Mouse (Mus musculus) embryonic fibroblast, embryonic 13.5 days (primary cell): Measurements from ENCODE around the gene Vmn1r231. TPM values are rescaled to one million over a fixed set of nuclear protein-coding genes. Genes with fewer than 3 reads are reported as not detected.

Experiments
- H3K27ac ChIP-seq: 2 replicates; pipeline ENCODE4 v1.5.1; 2012; ENCODE audit warnings: low read length, control low read depth, inconsistent platforms; ENCODE audit not compliant: insufficient read depth
- H3K4me1 ChIP-seq: 2 replicates; pipeline ENCODE4 v1.6.1; 2011; ENCODE audit warnings: low read length; ENCODE audit not compliant: control insufficient read depth, insufficient read depth
- H3K4me3 ChIP-seq: 2 replicates; pipeline ENCODE4 v1.5.1; 2011; ENCODE audit warnings: mild to moderate bottlenecking, control low read depth, low read length; ENCODE audit not compliant: insufficient read depth
- CTCF ChIP-seq: IDR thresholded peaks from 2 replicates; pipeline ENCODE4 v1.5.1; 2011; ENCODE audit warnings: mild to moderate bottlenecking, control low read depth, low read length, moderate library complexity, borderline replicate concordance; ENCODE audit not compliant: insufficient read depth
- POLR2A ChIP-seq: IDR thresholded peaks from 2 replicates; pipeline ENCODE4 v1.6.1; 2011; ENCODE audit warnings: low read depth, mild to moderate bottlenecking, control low read depth, low read length, moderate library complexity
- polyA plus RNA-seq: library from polyadenylated mRNA; stranded (reverse); fragments of >200 nt; gene quantifications from 2 replicates; pipeline ENCODE4 v1.2.4, GENCODE M21; 2011; ENCODE audit warnings: low read depth; ENCODE audit not compliant: missing spikeins, insufficient read length

The Vmn1r231 gene
- polyA plus RNA-seq, result not detected in 2 replicates

DNA sequence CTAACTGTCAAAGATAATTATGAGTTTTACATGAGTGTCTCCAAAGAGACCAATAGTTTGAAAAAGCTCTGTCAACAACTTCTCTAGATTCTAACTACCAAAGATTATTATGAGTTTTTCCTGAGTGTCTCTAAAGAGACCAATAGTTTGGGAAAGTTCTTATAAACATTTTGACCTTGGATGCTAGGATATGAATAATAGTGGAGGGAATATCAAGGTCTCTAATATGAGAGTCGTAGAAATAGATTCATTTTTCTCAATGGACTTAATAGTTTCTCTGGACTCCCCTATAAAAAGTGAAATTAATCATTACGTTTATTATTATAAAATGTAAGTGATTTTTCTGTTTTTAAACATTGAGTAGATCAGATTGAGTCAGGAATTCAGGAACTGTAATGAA is at the start of gene Vmn1r231:
TSS of gene Vmn1r231 (minus strand) at position 101 of the 400 bp plus-strand sequence.
- Histone ChIP-seq H3K4me3 (no peak within 1 kb of the TSS), H3K4me1 (no peaks in the 10 kb centered on the region), H3K27ac (no peak within 1 kb of the TSS)
- TF ChIP-seq POLR2A, result no peak
- TF ChIP-seq CTCF, result no peak

DNA sequence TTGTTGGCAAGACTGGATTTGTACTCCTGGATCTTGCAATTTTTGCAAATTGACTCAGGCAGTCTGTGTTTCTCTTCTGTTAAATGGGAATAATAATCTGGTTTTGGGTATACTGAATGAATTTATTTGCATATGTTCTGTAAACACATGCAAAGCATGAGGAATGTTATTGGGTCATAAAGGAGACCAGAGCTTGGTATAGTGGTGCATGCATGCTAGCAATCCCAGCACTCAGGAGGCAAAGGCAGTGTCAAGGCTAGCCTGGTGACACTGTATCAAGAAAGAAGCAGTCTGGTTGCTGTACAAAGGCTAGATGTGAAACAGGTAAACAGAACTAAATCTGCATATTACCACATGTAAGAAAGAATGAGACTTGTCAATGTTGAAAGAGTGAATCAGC is 41.7 kb upstream of the Vmn1r231 start:
- peak overlapping the region; percentile 57 for H3K4me3 ChIP-seq
- peaks cover 6% of the 10 kb centered on the region for H3K4me1 ChIP-seq
- no peak overlapping the region for H3K27ac ChIP-seq
- TF ChIP-seq POLR2A (no peak), CTCF (no peak)

DNA sequence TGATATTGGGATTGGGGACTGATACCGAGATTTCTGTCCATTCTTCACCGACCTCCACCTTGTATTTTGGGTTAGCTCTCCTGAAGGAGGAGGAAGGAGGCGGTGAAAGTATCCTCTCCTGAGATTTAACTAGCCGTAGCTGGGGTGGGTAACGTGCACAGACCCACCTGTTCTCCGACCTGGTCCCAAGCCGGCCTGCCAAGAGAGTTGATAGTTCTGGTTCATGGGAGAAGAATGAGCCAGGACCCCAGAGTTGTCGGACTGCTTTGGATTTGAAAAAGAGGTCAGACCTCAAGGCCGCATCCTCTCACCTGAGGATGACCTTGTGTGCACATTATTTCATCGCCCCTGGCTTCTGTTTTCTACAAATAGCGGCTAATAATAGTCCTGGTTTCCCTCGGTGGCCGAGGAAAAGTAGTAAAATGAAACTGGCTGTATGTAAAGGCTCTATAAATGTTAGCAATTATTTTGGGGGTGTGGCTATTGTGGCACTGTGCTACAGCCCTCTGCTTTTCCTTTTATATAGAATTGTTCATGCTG is 41.2 kb upstream of the Vmn1r231 start:
- no peak for TF ChIP-seq POLR2A
- no peak for TF ChIP-seq CTCF
- Histone ChIP-seq H3K4me3 (peak overlapping the region; percentile 57), H3K4me1 (peaks cover 6% of the 10 kb centered on the region), H3K27ac (peak overlapping the region; percentile 75; the same call in 1 of the 2 replicates)

DNA sequence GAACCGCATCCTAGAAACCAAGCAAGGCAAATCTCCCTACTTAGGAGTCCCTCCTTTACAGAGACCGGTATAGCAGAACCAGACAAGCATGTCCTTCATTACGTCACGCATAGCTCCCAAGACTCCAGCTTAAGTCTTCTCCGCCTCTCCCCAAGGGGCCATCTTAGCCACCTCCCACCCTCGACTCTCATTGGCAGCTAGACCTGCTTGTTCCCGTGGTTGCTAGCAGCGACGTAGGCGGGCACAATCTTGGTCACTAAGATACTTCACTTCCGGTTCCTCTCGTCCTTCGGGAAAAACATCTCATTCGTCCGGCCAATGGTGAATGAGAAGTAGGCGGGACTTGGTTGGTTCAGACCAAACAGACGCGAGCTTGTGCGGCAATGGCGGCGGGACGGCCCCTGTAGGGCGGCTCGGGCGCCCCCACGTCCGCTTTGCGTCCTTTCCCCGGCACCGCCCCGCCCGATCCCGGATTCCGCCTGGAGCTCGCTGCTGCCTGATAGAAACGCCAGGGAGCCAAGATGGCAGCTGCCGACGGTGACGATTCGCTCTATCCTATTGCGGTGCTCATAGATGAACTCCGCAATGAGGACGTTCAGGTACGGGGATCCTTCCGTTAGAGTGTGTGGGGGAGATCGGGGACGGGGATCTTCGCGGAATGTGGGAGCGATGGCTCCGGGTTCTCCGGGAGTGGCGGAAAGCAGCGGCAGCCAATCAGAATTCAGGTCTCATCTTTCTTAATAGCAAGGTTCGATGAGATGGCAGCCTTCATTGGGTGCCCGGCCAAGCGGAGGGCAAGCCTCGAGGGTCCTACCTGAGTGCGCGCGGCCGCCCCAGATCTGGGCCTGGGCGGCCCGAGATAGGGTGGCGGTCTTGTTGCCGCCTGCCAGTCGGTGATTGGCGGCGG is 40.3 kb upstream of the Vmn1r231 start, which contains the start of gene Ppp2r1a:
TSS of gene Ppp2r1a (plus strand) at position 327 of the 907 bp plus-strand sequence.
- peak; percentile 89 for TF ChIP-seq POLR2A
- TF ChIP-seq CTCF, result no peak
- peak within 1 kb of the TSS; percentile 92 for H3K27ac ChIP-seq
- peak within 1 kb of the TSS; percentile 57 for H3K4me3 ChIP-seq
- peaks cover 6% of the 10 kb centered on the region for H3K4me1 ChIP-seq

DNA sequence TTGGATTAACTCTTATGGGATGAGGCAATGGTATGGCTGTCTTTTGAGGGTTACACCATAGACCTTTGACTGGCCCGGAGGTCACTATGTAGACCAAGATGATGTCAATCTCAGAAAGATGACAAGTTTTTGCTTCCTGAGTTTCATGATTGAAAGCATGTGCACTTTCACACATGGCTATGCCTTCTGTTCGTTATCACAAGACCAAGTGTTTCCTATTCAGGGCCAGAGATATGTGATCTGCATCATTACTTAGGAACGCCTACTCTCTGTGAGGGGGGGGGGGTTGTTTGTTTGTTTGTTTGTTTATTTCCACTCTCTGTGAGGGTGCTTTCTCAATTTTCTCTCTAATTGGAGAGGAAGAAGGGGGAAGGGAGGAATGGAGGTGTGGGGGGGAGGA is 39.3 kb upstream of the Vmn1r231 start:
- Histone ChIP-seq H3K4me1 (peaks cover 6% of the 10 kb centered on the region), H3K4me3 (peak overlapping the region; percentile 49), H3K27ac (peak overlapping the region; percentile 92; the same call in 1 of the 2 replicates)
- no peak for TF ChIP-seq POLR2A
- no peak for TF ChIP-seq CTCF

DNA sequence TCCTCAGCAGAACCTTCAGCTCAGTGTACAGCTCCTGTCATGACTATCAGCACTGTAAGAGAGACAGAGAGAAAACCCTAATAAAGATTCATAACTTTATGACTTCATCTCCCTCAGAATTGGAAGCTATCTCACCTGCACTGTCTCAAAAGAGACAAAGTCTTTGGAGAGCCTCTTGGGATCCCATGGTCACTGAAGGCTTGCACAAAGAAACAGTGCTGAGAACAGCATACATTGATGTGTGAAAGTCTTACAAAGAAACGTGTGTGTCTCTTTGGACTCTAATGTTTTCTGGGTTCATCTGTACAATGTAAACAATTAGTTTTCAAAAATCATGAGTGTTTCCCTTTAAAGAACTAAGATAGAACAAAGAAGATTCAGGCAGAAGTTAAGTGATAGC is 14.7 kb upstream of the Vmn1r231 start, which contains the start of gene Vmn1r232:
TSS of gene Vmn1r232 (minus strand) at position 101 of the 400 bp plus-strand sequence.
- TF ChIP-seq CTCF (no peak), POLR2A (no peak)
- Histone ChIP-seq H3K27ac (no peak within 1 kb of the TSS), H3K4me3 (no peak within 1 kb of the TSS), H3K4me1 (no peaks in the 10 kb centered on the region)

DNA sequence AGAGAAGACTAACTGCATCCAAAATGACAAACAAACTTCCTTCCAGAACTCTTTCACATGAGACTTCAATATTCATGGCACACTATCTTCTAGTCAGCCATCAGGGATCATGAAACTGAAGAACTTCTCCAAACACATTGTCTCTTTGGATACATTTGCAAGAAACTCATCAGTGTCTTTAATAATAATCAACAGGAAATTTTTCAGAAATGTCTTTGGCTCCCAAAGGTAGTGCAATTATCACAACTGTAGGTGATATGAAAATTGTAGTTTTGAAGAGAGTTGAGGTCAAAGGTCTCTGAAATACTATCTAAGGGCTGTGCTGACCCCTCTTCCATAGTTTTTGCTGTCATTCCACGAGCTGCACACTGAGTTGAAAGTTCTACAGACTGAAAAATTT is 64.7 kb downstream of the Vmn1r231 start, which contains the start of gene Vmn1r230:
TSS of gene Vmn1r230 (plus strand) at position 301 of the 400 bp plus-strand sequence.
- Histone ChIP-seq H3K4me3 (no peak within 1 kb of the TSS), H3K27ac (no peak within 1 kb of the TSS), H3K4me1 (no peaks in the 10 kb centered on the region)
- no peak for TF ChIP-seq CTCF
- TF ChIP-seq POLR2A, result no peak

Other genes starting within 250 kb of the Vmn1r231 start
- gene Vmn1r226, start 222.2 kb downstream of the Vmn1r231 start, polyA plus RNA-seq, result not detected in 2 replicates
- not detected in 2 replicates for gene Vmn1r227, start 175.2 kb downstream of the Vmn1r231 start, polyA plus RNA-seq
- gene Vmn1r228, start 118.9 kb downstream of the Vmn1r231 start, polyA plus RNA-seq, result not detected in 2 replicates
- gene Vmn1r229, start 93.5 kb downstream of the Vmn1r231 start, polyA plus RNA-seq, result not detected in 2 replicates
- not detected in 2 replicates for gene Vmn1r230, start 64.6 kb downstream of the Vmn1r231 start, polyA plus RNA-seq
- gene Vmn1r232, start 14.6 kb upstream of the Vmn1r231 start, polyA plus RNA-seq, result not detected in 2 replicates
- 199 and 204 TPM in 2 replicates for gene Ppp2r1a, start 40.2 kb upstream of the Vmn1r231 start, polyA plus RNA-seq
- not detected in 2 replicates for gene Vmn1r233, start 91.4 kb upstream of the Vmn1r231 start, polyA plus RNA-seq
- 32.4 and 36.4 TPM in 2 replicates for gene Zfp160, start 103.8 kb upstream of the Vmn1r231 start, polyA plus RNA-seq